Mouse (Mus musculus) cortical plate, adult 2 months (tissue): Measurements from ENCODE around the gene U2af1. TPM values are rescaled to one million over a fixed set of nuclear protein-coding genes. Genes with fewer than 3 reads are reported as not detected.
A peak's percentile ranks its signal among the peaks of the same experiment; 100 is the strongest.

Experiments used
- H3K27ac ChIP-seq: fragments of 200-500 bp; 2 replicates; pipeline ENCODE4 v1.5.1; 2012; ENCODE audit warnings: low read length, control low read depth, inconsistent platforms; ENCODE audit not compliant: insufficient read depth
- H3K4me1 ChIP-seq: fragments of 200-500 bp; 2 replicates; pipeline ENCODE4 v1.6.1; 2011; ENCODE audit warnings: low read length; ENCODE audit not compliant: control insufficient read depth, insufficient read depth
- H3K4me3 ChIP-seq: fragments of 200-500 bp; 2 replicates; pipeline ENCODE4 v1.5.1; 2011; ENCODE audit warnings: mild to moderate bottlenecking, low read length, control low read depth; ENCODE audit not compliant: insufficient read depth
- CTCF ChIP-seq: fragments of 200-500 bp; IDR thresholded peaks from 2 replicates; pipeline ENCODE4 v1.5.1; 2011; ENCODE audit warnings: mild to moderate bottlenecking, control low read depth, low read length; ENCODE audit not compliant: insufficient read depth; ENCODE audit errors: extremely low read depth
- POLR2A ChIP-seq: fragments of 200-500 bp; IDR thresholded peaks from 2 replicates; pipeline ENCODE4 v1.6.1; 2011; ENCODE audit warnings: mild to moderate bottlenecking, low read length, control low read depth; ENCODE audit not compliant: insufficient read depth; ENCODE audit errors: extremely low read depth
- polyA plus RNA-seq: library from polyadenylated mRNA; depleted of rRNA; stranded (reverse); fragments of >200 nt; gene quantifications from 2 replicates; pipeline ENCODE4 v1.2.3, GENCODE M21; 2012

Gene U2af1
- polyA plus RNA-seq, 1 experiment: 139 TPM

- TF ChIP-seq POLR2A (no peak), CTCF (peak; percentile 83)
- Histone ChIP-seq H3K27ac (no peak overlapping the region), H3K4me3 (no peak overlapping the region), H3K4me1 (no peaks in the 10 kb centered on the region; the same call in 1 of the 2 replicates)
These were observed 6.1 kb upstream of the U2af1 start for GRCm38 (mm10) chr17:31664760-31665159.

GRCm38 (mm10) chr17:31662855-31663254 is 4.2 kb upstream of the U2af1 start:
- no peak overlapping the region for H3K27ac ChIP-seq
- no peaks in the 10 kb centered on the region; the same call in 1 of the 2 replicates for H3K4me1 ChIP-seq
- TF ChIP-seq POLR2A (no peak), CTCF (no peak)
- H3K4me3 ChIP-seq: no peak overlapping the region

- no peak overlapping the region for H3K27ac ChIP-seq
- H3K4me1 ChIP-seq: peaks cover 4% of the 10 kb centered on the region; the same call in 1 of the 2 replicates
- H3K4me3 ChIP-seq: no peak overlapping the region
- TF ChIP-seq CTCF (no peak), POLR2A (no peak)
These were observed 2.1 kb upstream of the U2af1 start for GRCm38 (mm10) chr17:31660661-31661250.

GRCm38 (mm10) chr17:31658136-31658467 is 590 bp downstream of the U2af1 start:
- Histone ChIP-seq H3K4me1 (peaks cover 4% of the 10 kb centered on the region; the same call in 1 of the 2 replicates), H3K27ac (no peak overlapping the region), H3K4me3 (peak overlapping the region; percentile 83)
- TF ChIP-seq POLR2A (no peak), CTCF (no peak)

- peak overlapping the region; percentile 83 for H3K4me3 ChIP-seq
- H3K4me1 ChIP-seq: peaks cover 4% of the 10 kb centered on the region; the same call in 1 of the 2 replicates
- H3K27ac ChIP-seq: no peak overlapping the region
- TF ChIP-seq CTCF: no peak
- no peak for TF ChIP-seq POLR2A
These were observed 1.3 kb downstream of the U2af1 start for GRCm38 (mm10) chr17:31657141-31657983.

GRCm38 (mm10) chr17:31656682-31657081 is 2.0 kb downstream of the U2af1 start:
- no peak for TF ChIP-seq CTCF
- no peak for TF ChIP-seq POLR2A
- H3K4me3 ChIP-seq: no peak overlapping the region
- H3K27ac ChIP-seq: no peak overlapping the region
- H3K4me1 ChIP-seq: peaks cover 4% of the 10 kb centered on the region; the same call in 1 of the 2 replicates

- H3K4me1 ChIP-seq: peaks cover 4% of the 10 kb centered on the region; the same call in 1 of the 2 replicates
- H3K27ac ChIP-seq: no peak overlapping the region
- TF ChIP-seq CTCF: no peak
- TF ChIP-seq POLR2A: no peak
- no peak overlapping the region for H3K4me3 ChIP-seq
These were observed 3.3 kb downstream of the U2af1 start for GRCm38 (mm10) chr17:31655366-31655765.

GRCm38 (mm10) chr17:31653277-31653676 is 5.4 kb downstream of the U2af1 start:
- no peak overlapping the region for H3K27ac ChIP-seq
- H3K4me1 ChIP-seq: peaks cover 4% of the 10 kb centered on the region; the same call in 1 of the 2 replicates
- no peak overlapping the region for H3K4me3 ChIP-seq
- no peak for TF ChIP-seq CTCF
- TF ChIP-seq POLR2A: no peak

- no peak overlapping the region for H3K4me3 ChIP-seq
- H3K4me1 ChIP-seq: peaks cover under 1% of the 10 kb centered on the region; the same call in 1 of the 2 replicates
- TF ChIP-seq CTCF (no peak), POLR2A (no peak)
- H3K27ac ChIP-seq: no peak overlapping the region
These were observed 6.5 kb downstream of the U2af1 start for GRCm38 (mm10) chr17:31652152-31652551.
